Mouse (Mus musculus) olfactory bulb, adult 2 months (tissue): ENCODE measurements around the gene Myh8.

Experiments used
- CTCF ChIP-seq: fragments of 200-500 bp; IDR thresholded peaks from 2 replicates; pipeline ENCODE4 v1.5.1; 2012; ENCODE audit warnings: low read depth, mild to moderate bottlenecking, low read length, moderate library complexity; ENCODE audit not compliant: insufficient read depth
- POLR2A ChIP-seq: fragments of 200-500 bp; IDR thresholded peaks from 2 replicates; pipeline ENCODE4 v1.6.1; 2012; ENCODE audit warnings: mild to moderate bottlenecking, low read depth, low read length, moderate library complexity; ENCODE audit not compliant: insufficient read depth

DNA sequence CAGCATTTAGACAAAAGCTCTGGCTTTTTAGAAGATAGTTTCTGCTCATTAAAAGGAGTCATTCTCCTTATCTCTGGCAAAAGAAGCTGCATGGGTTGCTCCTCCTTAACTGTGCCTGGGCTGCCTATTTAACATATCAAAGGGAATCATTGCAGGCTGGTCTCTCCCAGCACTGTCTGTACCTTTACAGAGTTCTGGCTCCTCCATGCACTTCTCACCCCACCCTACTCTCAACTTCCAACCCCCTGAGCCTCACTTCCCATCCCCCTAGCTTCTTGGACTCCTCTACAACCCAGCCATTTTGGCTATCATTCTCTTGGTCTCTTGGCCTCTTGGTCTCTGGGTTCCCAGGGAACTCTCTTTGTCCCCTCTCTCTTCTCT lies 68.9 kb downstream of the Myh8 start:
- no peak for TF ChIP-seq POLR2A
- TF ChIP-seq CTCF: no peak
